Mouse (Mus musculus): ENCODE data around the gene Susd2. TPM values are rescaled to one million over a fixed set of nuclear protein-coding genes. Genes with fewer than 3 reads are reported as not detected.

The Susd2 gene
- total RNA-seq, 2 experiments from 2014 or later = 1.4 to 1.6 TPM

DNA sequence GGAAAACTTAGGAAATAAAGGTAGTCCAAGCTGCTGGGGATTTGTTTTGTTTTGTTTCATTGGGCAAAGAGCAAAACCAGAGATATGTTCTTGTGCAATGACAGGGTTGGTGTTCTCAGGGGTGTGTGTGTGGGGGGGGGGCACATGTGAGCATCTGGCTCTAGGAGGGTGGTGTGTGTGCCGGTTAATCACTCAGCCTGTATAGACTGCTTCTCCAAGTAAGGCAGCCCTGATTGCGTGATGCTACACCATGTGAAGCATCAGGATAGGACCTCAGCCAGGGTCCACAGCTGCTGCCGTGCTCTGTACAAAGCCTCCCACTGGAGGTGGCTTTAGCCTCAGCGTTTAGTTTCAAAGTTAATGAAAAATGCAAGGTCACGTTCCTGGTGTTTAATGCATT lies 10.8 kb downstream of the Susd2 start:
- DNase-seq (ENCODE audit: extremely low spot score in 1 of 2, low spot score in 1 of 2) = no peak

DNA sequence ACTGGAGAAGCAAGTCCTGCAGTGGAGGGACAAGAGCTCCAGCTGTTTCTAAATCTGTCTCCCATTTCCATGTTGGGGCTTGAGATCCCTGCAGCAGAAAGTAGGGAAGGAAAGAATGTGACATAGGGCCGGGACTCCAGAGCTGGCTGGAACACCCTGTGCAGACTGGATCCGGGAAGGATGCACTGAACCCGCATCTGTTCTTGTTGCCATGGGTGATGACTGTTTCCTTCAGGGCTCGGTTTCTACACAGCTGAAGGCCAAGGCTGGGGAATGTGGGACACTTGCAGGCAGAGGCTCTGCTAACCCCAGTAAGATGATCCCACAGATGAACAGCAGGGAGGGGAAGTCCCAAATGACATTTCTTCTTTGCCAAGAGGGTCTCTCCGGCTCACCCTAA lies 11.2 kb downstream of the Susd2 start:
- no peak for DNase-seq (ENCODE audit: extremely low spot score in 1 of 2, low spot score in 1 of 2)

DNA sequence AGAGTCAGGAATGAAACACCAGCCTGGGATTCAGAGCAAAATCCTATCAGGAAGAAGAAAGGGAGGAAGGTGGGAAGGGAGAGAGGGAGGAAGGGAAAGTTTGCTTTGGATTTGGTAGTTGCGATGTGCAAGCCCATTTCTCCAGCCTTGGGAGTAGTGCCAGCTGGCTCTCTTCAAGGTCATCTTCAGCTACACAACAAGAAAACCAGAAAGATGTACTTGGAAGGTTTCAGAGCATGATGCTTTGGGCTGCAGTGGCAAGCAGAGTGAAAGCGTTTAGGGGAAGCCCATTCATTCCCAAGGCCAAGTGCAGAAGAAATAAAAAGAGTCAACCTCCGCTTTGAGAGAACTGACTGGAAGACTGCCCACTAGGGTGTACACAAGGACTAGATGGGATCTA lies 16.3 kb downstream of the Susd2 start:
- DNase-seq (ENCODE audit: extremely low spot score in 1 of 2, low spot score in 1 of 2) = no peak

DNA sequence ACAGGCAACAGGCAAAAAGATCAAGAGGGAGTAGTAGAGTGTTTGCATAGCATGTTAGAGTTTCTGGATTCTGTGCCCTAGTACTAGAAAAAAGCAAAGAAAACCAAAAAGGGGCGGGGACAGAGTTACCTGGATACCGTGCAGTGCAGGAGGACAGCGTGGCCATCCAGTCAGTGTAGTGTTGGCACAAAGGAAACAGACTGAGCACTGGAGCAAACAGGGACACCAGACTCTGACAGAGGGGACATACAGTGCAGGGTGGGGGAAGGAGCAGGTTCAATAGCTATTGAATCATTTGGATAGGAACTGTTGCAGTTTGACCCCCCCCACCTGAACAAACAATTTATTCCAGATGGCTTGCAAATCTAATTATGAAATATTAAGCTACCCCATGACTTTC lies 16.8 kb downstream of the Susd2 start:
- no peak for DNase-seq (ENCODE audit: extremely low spot score in 1 of 2, low spot score in 1 of 2)

DNA sequence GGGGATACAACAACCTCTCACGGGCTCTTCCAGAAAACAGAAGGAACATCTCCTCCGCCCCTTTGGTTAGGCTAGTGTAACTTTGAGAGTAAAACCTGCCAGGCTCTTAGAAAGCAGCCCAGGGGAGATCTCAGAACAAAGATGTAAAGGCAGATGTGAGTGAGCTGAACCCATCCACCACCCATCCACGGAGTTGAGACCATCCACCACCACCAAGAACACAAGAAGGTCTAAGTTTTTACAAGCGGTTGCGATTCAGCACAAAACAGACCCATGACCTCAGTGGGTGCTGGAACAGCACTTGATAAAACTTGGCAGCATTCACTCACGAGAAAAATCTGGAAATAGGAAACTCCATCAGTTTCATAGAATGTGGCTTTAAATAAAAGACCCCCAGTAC lies 17.9 kb downstream of the Susd2 start:
- DNase-seq (ENCODE audit: extremely low spot score in 1 of 2, low spot score in 1 of 2) = no peak

DNA sequence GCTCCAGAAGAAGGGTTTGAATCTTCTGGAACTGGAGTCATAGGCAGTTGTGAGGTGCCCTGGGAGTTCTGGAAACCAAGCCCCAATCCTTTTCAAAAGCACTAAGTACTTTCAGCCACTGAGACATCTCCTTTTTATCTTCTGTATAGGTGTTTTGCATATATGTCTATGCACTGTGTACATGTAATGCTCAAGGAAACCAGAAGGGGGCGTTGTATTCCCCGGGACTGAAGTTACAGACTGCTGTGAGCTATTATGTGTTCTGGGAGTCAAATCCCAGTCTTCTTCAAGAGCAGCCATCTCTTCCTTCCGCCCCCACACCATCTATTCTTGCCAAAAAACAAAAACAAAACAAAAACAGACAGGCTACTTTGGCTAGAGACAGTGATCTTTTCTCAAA lies 23.0 kb downstream of the Susd2 start:
- no peak for DNase-seq (ENCODE audit: extremely low spot score in 1 of 2, low spot score in 1 of 2)

DNA sequence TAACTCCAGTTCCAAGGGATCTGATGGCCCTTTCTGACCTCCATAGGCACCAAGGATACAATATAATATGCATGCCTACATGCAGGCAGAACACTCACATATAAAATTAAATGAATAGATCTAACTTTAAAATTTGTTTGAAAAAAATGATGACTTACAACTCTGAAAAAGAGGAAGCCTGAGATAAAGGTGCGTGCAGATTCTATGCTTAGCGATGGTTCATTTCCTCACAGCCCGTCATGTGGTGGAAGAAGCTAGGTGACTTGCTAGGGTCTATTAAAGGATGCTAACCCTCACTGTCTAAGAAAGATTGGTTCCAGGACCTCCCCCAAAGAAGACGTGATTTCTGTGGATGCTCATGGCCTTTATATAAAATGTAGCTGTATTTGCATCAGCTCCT lies 27.8 kb downstream of the Susd2 start:
- DNase-seq (ENCODE audit: extremely low spot score in 1 of 2, low spot score in 1 of 2) = no peak

DNA sequence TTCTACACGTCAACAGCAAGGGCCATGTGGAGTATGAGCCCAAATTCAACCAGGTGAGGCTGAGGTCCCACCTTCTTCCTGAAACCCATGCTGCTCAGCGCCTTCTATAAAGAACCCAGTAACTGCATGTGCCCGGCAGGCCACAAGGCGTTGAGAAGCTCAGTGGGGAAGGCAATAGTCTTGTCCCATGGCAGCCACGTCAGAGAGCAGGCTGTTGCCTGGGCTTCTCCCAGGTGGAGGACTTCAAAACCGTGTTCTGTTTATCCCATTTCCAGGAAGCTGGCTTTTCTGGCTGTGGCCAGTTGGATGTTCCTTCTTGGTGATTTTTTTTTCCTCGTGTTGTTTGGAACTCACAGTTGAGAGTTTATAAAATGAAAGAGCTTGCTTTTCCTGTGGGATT lies 33.3 kb downstream of the Susd2 start:
- no peak for DNase-seq (ENCODE audit: extremely low spot score in 1 of 2, low spot score in 1 of 2)

DNA sequence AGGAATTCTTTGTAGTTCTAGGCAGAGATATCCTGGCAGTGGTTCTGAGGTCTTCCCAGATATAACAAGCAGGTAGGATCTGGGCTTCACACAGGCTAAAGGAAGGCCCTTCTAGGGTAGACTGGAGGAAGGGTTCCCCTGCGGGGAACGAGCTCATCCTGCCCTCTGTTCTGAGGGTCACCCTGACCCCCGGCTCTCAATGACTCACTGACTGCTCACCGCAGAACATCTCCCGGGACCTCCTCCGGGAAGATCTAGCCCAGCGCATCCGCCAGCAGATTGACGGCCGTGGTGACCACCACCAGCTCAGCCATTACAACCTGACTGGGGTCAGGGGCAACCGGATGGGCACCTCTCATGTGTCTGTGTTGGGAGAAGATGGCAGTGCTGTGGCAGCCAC lies 34.8 kb downstream of the Susd2 start:
- DNase-seq (ENCODE audit: extremely low spot score in 1 of 2, low spot score in 1 of 2) = no peak

DNA sequence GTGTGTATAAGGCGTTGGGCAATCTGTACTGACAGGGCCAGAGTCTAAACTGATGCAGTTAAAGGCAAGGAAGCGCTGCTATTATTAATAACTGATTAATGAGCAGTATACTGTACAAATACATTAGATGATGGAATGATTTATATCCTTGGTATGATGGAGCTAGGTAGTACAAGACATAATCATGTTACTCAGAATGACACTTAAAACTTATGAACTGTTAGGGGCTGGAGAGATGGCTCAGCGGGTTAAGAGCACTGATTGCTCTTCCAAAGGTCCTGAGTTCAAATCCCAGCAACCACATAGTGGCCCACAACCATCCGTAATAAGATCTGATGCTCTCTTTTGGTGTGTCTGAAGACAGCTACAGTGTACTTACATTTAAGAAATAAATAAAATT lies 36.6 kb downstream of the Susd2 start:
- no peak for DNase-seq (ENCODE audit: extremely low spot score in 1 of 2, low spot score in 1 of 2)

DNA sequence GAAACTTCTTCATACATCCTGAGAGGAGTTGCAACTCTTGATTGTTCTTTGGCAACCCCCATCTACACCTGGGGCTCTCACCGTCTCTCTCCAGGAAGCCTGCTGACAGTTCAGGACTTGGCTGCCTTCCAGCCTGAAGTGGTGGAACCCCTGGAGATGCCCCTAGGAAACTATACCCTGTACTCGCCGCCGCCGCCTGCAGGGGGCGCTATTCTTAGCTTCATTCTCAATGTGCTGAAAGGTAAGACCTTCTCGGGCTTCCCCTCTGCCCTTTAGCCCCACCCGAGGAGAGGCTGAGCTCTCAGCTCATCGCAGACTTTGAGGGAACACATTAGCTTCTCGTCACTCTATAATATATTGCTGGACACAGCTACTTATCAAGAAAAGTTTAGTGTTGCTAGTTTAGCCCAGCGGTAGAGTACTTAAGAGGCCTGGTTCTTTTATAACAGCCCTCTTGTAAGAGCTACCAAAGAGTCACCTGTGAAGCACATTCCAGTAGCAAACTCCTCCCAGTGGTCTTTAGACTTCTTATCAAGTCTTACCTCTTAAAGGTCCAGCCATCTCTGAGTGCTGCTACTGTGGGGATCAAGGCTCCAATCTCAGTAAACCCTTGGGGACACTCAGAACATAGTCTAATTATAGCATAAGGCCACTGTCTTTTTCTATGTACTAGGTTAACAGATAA lies 38.5 kb downstream of the Susd2 start:
- DNase-seq (ENCODE audit: extremely low spot score in 1 of 2, low spot score in 1 of 2) = no peak

DNA sequence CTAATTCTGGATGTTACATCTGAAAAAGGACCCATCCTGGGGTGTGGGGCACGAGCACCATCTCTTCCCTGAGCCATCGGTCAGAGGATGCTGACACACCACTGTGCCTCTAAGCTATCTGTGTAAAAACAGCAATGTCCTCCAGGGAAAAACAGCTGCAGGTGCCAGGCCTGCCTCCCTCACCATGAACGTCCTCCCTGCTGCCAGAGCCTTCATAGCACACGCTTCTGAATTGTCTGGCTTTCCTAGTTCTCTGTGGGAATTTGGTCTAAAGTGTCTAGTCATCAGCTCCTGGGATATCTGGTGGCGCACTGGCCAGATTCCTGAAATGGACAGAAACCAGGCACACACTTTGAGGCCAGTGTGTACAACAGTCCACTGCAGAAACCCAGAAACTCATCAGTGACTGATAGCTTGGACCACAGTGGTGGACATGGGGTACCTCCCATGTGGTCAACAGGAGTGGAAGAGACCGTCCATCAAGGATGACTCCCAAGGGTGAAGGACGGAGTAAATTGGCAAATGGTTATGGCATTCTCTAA lies 43.5 kb downstream of the Susd2 start:
- no peak for DNase-seq (ENCODE audit: extremely low spot score in 1 of 2, low spot score in 1 of 2)

DNA sequence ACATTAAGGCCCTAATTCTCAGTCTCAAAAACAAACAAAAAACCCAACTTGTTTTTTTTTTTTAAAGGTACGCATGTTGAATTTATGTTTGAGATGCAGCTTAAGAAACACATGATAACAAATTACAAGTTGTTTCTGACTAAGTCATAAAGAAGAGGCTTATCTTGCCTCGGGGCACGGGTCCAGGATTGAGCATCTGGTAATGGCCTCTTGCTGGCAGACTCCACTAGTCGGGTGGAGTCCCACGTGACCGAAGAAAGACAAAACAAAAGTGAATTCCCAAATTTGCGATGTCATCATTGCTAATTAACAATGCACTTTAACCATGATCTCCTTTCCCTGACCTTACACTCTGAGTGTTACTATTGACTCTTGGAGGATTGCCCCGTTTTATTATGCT lies 47.8 kb downstream of the Susd2 start:
- DNase-seq (ENCODE audit: extremely low spot score in 1 of 2, low spot score in 1 of 2) = no peak

DNA sequence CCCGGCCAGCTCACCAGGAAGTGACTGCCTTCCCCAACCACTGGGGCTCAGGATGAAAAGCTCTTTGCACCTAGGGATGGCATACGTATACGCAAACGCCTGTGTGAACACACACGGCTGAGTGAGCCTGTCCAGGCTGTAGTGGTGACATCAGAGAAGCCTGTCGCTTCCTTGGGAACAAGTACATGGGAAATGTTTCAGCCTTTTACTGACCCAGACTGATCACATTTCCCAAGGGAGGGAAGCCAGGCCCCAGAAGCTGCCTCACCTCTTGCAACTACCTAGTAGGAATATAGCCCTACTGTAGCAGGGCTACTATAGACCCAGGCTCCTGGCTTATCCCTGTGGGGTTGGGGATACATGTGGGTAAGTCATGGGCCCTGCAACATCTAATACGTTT lies 51.2 kb downstream of the Susd2 start:
- DNase-seq (ENCODE audit: extremely low spot score in 1 of 2, low spot score in 1 of 2) = no peak

DNA sequence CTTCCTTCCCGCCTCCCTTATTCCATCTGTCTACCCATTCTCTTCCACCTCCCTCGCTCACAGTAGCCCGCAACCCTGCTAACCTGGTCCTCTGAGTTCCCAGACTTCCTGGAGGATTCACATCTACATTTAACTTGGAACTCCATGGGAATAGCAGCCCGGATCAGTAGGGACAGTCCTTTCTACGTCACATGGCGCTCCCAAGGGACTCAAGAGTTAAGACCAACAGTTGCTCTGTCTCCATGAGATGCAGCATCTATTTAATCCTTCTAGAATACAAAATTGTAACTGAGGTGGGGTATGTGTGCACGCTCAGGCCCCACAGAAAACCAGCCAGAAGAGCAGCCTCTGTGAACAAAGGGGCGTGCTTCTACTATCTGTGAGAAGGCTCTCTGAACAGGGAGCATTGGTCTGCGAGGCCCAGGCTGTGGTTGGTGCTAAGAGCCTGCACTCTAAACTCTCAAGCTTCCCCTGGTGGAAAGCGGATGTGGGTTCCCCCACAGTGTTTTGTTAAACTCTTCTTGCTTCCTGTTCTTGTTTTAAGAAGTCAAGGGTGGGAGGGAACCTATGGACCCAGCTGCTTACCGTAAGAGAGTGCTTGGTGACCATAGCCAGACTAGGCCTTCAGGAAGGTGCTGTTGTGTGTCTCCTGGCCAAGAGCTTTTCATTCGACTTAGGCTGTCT lies 52.5 kb downstream of the Susd2 start:
- DNase-seq (ENCODE audit: extremely low spot score in 1 of 2, low spot score in 1 of 2) = no peak

DNA sequence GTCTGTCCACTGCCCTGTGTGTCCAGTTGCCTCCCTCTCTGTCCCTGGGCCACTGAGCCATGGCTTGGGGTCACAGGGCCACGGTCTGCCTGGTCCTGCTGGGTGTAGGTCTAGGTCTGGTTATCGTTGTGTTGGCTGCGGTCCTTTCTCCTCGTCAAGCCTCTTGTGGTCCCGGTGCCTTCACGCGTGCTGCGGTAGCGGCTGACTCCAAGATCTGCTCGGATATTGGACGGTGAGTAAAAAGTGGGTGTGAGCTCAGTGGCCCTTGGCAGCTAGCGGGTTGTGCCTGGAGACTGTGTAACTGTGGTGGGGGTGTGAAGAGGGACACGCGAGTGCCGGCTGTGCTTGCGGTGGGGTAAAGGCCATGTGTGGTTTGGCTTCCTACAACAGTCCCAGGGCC lies 54.2 kb downstream of the Susd2 start:
- no peak for DNase-seq (ENCODE audit: extremely low spot score in 1 of 2, low spot score in 1 of 2)

DNA sequence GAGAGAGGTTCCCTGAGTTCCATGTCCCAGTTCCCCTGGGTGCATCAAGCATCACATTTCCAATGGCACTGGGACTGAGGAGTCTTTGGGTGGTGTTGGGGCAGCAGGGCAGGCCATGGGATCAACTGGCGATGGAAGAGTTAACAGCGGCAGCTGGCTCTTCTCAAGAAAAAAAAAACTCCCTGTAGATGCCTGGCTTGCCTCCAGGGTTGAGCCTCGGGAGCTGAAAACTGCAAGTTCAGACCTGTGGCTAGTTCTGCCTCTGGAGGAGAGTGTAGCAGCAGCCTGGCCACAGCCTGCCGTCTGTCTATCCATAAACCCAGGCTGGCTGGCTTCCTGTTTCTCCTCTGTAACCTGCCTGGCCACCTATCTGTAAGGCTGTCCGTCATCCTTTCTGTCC lies 54.7 kb downstream of the Susd2 start, which contains the start of gene Ggt5:
Ggt5 (plus strand) TSS at position 212 of the 400 bp plus-strand sequence.
- no peak for DNase-seq (ENCODE audit: extremely low spot score in 1 of 2, low spot score in 1 of 2)

DNA sequence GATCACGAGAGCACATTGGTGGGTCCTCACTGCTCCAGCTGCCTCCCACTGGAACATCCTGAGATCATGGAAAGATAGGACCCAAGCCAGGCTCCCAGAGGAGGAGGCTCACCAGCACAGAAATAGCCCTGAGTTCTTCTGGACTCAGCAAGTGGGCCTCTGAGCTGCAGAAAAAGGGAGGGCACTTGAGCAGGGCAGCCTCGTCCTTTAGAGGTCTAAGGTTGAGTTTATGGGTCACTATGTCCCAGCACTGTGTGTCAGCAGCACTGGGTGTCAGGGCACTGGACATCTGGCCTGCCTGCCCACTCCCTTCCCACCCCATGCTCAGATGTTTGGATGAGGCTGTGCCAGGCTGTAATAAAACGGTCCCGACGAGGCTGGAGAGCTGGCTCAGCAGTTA lies 55.5 kb downstream of the Susd2 start:
- DNase-seq (ENCODE audit: extremely low spot score in 1 of 2, low spot score in 1 of 2) = no peak

DNA sequence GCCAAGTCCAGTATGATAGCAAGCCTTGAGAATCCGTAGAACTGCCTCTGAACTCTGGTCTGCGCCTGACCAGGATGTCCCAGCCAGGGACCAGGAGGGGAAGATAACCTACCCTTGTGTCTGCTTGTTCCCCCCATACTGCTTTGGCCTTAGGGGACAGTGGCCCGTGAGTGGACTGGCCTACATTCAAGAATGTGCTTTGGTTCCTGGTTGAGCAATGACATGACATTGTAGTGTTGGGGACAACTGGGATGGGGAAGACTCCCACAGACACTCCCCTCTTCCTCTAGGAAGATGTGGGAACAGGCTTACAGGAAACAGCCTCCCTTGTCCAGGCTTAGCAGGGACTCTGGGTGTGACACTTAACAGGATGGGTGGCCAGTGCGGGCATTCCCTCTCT lies 56.0 kb downstream of the Susd2 start:
- DNase-seq (ENCODE audit: extremely low spot score in 1 of 2, low spot score in 1 of 2) = no peak

Measured in layer of hippocampus, postnatal 25 days (tissue).